Mouse (Mus musculus): ENCODE measurements at regions not wholly inside any gene's neighbourhood (a gene's known extent, or its start where the extent isn't known, plus 50 kb on each side); places are given as distances from the start of the nearest gene placed in this dataset.
"Not testable (repeated sequence)": the region's sequence is repeated elsewhere in the genome, so short reads cannot be mapped to it uniquely, and the experiment has no call there.

- DNase-seq (ENCODE audit: low spot score in 2 of 2) = no peak
Measured at GRCm38 (mm10) chr5:64585076-64585786, 218.0 kb upstream of the Klf3 start.

GRCm38 (mm10) chr5:64586316-64586715 lies 216.9 kb upstream of the Klf3 start:
- no peak for DNase-seq (ENCODE audit: low spot score in 2 of 2)

- no peak for DNase-seq (ENCODE audit: low spot score in 2 of 2)
Measured at GRCm38 (mm10) chr5:64586933-64587332, 216.3 kb upstream of the Klf3 start.

GRCm38 (mm10) chr5:64587895-64588738 lies 215.1 kb upstream of the Klf3 start:
- peak in 1 of 2 experiments; percentile 31 for DNase-seq (ENCODE audit: low spot score in 2 of 2)

GRCm38 (mm10) chr5:64588768-64589167 lies 214.4 kb upstream of the Klf3 start:
- DNase-seq (ENCODE audit: low spot score in 2 of 2) = not testable (repeated sequence)

- no peak for DNase-seq (ENCODE audit: low spot score in 2 of 2)
Measured at GRCm38 (mm10) chr5:64590036-64590435, 213.2 kb upstream of the Klf3 start.

GRCm38 (mm10) chr5:64590747-64591146 lies 212.4 kb upstream of the Klf3 start:
- peak; percentile 27 to 35 for DNase-seq (ENCODE audit: low spot score in 2 of 2)

GRCm38 (mm10) chr5:64591792-64592191 lies 211.4 kb upstream of the Klf3 start:
- DNase-seq (ENCODE audit: low spot score in 2 of 2) = no peak

- no peak for DNase-seq (ENCODE audit: low spot score in 2 of 2)
Measured at GRCm38 (mm10) chr5:64595220-64595619, 208.0 kb upstream of the Klf3 start.

- no peak for DNase-seq (ENCODE audit: low spot score in 2 of 2)
Measured at GRCm38 (mm10) chr5:64595751-64596344, 207.3 kb upstream of the Klf3 start.

- no peak for DNase-seq (ENCODE audit: low spot score in 2 of 2)
Measured at GRCm38 (mm10) chr5:64597021-64597420, 206.2 kb upstream of the Klf3 start.

GRCm38 (mm10) chr5:64597451-64597850 lies 205.7 kb upstream of the Klf3 start:
- DNase-seq (ENCODE audit: low spot score in 2 of 2) = no peak

- no peak for DNase-seq (ENCODE audit: low spot score in 2 of 2)
Measured at GRCm38 (mm10) chr5:64598606-64599005, 204.6 kb upstream of the Klf3 start.

GRCm38 (mm10) chr5:64599015-64599414 lies 204.2 kb upstream of the Klf3 start:
- no peak for DNase-seq (ENCODE audit: low spot score in 2 of 2)

- DNase-seq (ENCODE audit: low spot score in 2 of 2) = peak in 1 of 2 experiments; percentile 48
Measured at GRCm38 (mm10) chr5:64599865-64600288, 203.3 kb upstream of the Klf3 start.

GRCm38 (mm10) chr5:64600392-64600791 lies 202.8 kb upstream of the Klf3 start:
- DNase-seq (ENCODE audit: low spot score in 2 of 2) = no peak

GRCm38 (mm10) chr5:64600811-64601210 lies 202.4 kb upstream of the Klf3 start:
- DNase-seq (ENCODE audit: low spot score in 2 of 2) = no peak

- no peak for DNase-seq (ENCODE audit: low spot score in 2 of 2)
Measured at GRCm38 (mm10) chr5:64601285-64601684, 201.9 kb upstream of the Klf3 start.

- no peak for DNase-seq (ENCODE audit: low spot score in 2 of 2)
Measured at GRCm38 (mm10) chr5:64601832-64602231, 201.4 kb upstream of the Klf3 start.

- DNase-seq (ENCODE audit: low spot score in 2 of 2) = no peak
Measured at GRCm38 (mm10) chr5:64602356-64602936, 200.7 kb upstream of the Klf3 start.

GRCm38 (mm10) chr5:64602996-64603755 lies 200.0 kb upstream of the Klf3 start:
- DNase-seq (ENCODE audit: low spot score in 2 of 2) = no peak

Measured in spleen, postnatal 14 days (tissue).